In the genomic region with DNA sequence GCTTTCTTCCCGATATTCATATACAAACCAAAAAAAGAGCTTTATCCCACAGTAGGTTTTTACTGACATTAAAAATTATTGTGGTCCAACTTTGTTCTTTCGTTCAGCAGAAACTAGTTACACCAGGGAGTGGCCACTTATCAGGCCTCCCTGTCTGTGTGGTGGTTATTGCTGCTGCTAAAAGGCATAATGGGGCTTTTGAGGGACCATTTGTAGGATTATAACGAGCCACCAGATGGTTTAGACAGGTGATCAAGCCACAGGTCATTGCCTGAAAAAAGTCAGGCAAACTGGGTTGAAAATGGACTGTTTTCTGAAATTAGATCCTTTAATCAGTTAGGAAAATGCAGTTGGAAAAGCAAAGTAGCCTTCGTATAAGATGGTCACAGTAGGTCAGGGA, we compare ENCODE assay signal across 24 mouse cellular contexts.
"Had no signal": no experiment of that assay in that cellular context is flagged by ENCODE, and none has a peak within 500 bp of the region (broad histone marks: within the 10 kb centered on the region; RNA-seq: fewer than 3 reads in every experiment).

No protein-coding gene starts in this region.

- H3K4me1 ChIP-seq: heart, embryonic 15.5 days; hindbrain, embryonic 10.5 days; hindbrain, embryonic 12.5 days; intestine, embryonic 15.5 days; limb, embryonic 13.5 days; limb, embryonic 15.5 days; liver, embryonic 12.5 days had no signal

- H3K27me3 ChIP-seq: heart, embryonic 13.5 days; heart, embryonic 15.5 days; hindbrain, embryonic 12.5 days; intestine, embryonic 15.5 days; limb, embryonic 13.5 days; limb, embryonic 15.5 days; liver, embryonic 12.5 days had no signal

- H3K4me3 ChIP-seq: gastrocnemius, adult 2 months; heart, adult 2 months; heart, embryonic 13.5 days; heart, embryonic 15.5 days; hindbrain, embryonic 10.5 days; hindbrain, embryonic 12.5 days; intestine, embryonic 15.5 days; limb, embryonic 13.5 days; limb, embryonic 15.5 days; liver, embryonic 12.5 days had no signal

- H3K27ac ChIP-seq: gastrocnemius, adult 2 months; heart, adult 2 months; heart, embryonic 13.5 days; heart, embryonic 15.5 days; hindbrain, embryonic 10.5 days; hindbrain, embryonic 12.5 days; hindbrain, embryonic 14.5 days; intestine, embryonic 15.5 days; limb, embryonic 13.5 days; limb, embryonic 15.5 days; liver, embryonic 12.5 days; liver, embryonic 14.5 days had no signal

- DNase-seq: gastrocnemius, adult 2 months; gastrocnemius, postnatal 10 days; gastrocnemius, postnatal 25 days; heart, adult 2 months; heart, postnatal 14 days; heart, postnatal 4 days; kidney, adult 18-20 months; kidney, adult 8-10 months; kidney, postnatal 10 days; kidney, postnatal 36 days; layer of hippocampus, adult 9-11 months; layer of hippocampus, postnatal 36 days; left cerebral cortex, postnatal 4 days; lung, adult 18-20 months had no signal
